Mouse (Mus musculus) heart, adult 2 months (tissue): ENCODE data around the gene Fubp1.

Experiments used
- CTCF ChIP-seq: fragments of 200-600 bp; IDR thresholded peaks from 2 replicates; pipeline ENCODE4 v1.8.1; 2022; ENCODE audit warnings: antibody characterized with exemption, mild to moderate bottlenecking, moderate library complexity
- EP300 ChIP-seq: fragments of 200-500 bp; IDR thresholded peaks from 2 replicates; pipeline ENCODE4 v1.6.1; 2011; ENCODE audit warnings: low read depth, low read length, control low read depth; ENCODE audit not compliant: insufficient read depth
- POLR2A ChIP-seq: fragments of 200-500 bp; IDR thresholded peaks from 2 replicates; pipeline ENCODE4 v1.6.1; 2011; ENCODE audit warnings: mild to moderate bottlenecking, low read depth, low read length, control low read depth; ENCODE audit not compliant: insufficient read depth

DNA sequence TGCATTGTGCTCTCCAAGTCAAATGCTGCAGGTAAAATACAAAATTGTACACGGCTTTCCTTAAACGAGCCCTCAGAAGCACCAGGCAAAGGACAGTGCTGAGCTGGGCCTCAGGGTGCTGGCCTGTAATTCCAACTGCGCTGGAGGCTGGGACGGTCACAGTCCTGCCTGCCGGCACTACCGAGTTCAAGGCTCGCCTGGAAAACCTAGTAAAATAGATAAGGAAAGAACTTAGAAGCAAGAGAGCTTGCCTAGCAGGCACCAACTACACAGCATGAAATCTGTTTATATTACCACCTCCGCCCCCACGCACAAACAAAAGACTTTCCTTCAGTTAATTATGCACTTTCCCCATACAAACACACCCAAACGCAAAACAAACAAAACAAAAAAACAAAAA, 54.2 kb downstream of the Fubp1 start:
- no peak for TF ChIP-seq POLR2A
- TF ChIP-seq CTCF, result no peak
- TF ChIP-seq EP300, result no peak
